Mouse (Mus musculus) cerebellum, postnatal 14 days (tissue): ENCODE results near the gene Mapk3.

Source experiments
- DNase-seq, 2 experiments: peaks; one replicate each; pipeline ENCODE4 v3.0.0; 2021; ENCODE audit warnings: mixed read lengths in 2 of 2

Gene Mapk3

GRCm38 (mm10) chr7:126782693-126783092, 23.3 kb downstream of the Mapk3 start:
- peak in 1 of 2 experiments; percentile 20 for DNase-seq

- peak; percentile 23 to 48 for DNase-seq
Measured at GRCm38 (mm10) chr7:126784469-126784868, 25.1 kb downstream of the Mapk3 start.

- DNase-seq: peak in 1 of 2 experiments; percentile 9
Measured at GRCm38 (mm10) chr7:126785056-126785455, 25.7 kb downstream of the Mapk3 start.

- no peak for DNase-seq
Measured at GRCm38 (mm10) chr7:126786142-126786541, 26.7 kb downstream of the Mapk3 start.

GRCm38 (mm10) chr7:126789141-126789540, 29.7 kb downstream of the Mapk3 start:
- no peak for DNase-seq

GRCm38 (mm10) chr7:126791851-126792720, 32.7 kb downstream of the Mapk3 start, which contains the start of gene Ppp4c:
TSS of gene Ppp4c (minus strand) at chr7:126792496.
- peak; percentile 98 for DNase-seq

- DNase-seq: no peak
Measured at GRCm38 (mm10) chr7:126792721-126793443, 33.5 kb downstream of the Mapk3 start.

- no peak for DNase-seq
Measured at GRCm38 (mm10) chr7:126793456-126794270, 34.3 kb downstream of the Mapk3 start.

- no peak for DNase-seq
Measured at GRCm38 (mm10) chr7:126794271-126794605, 34.8 kb downstream of the Mapk3 start.

GRCm38 (mm10) chr7:126795387-126796317, 36.3 kb downstream of the Mapk3 start:
- no peak for DNase-seq

GRCm38 (mm10) chr7:126796350-126796932, 37.0 kb downstream of the Mapk3 start:
- peak; percentile 70 to 77 for DNase-seq

- DNase-seq: peak; percentile 75 to 82
Measured at GRCm38 (mm10) chr7:126797411-126798126, 38.2 kb downstream of the Mapk3 start, which contains the start of gene Fam57b. TSS of gene Fam57b (plus strand) at chr7:126797668.

- peak; percentile 53 to 70 for DNase-seq
Measured at GRCm38 (mm10) chr7:126798127-126799049, 39.0 kb downstream of the Mapk3 start.

GRCm38 (mm10) chr7:126799050-126799467, 39.7 kb downstream of the Mapk3 start:
- DNase-seq: peak; percentile 98

- DNase-seq: peak in 1 of 2 experiments; percentile 79
Measured at GRCm38 (mm10) chr7:126799468-126800268, 40.3 kb downstream of the Mapk3 start.

- peak in 1 of 2 experiments; percentile 20 for DNase-seq
Measured at GRCm38 (mm10) chr7:126800269-126801056, 41.1 kb downstream of the Mapk3 start.

GRCm38 (mm10) chr7:126801057-126801422, 41.6 kb downstream of the Mapk3 start:
- DNase-seq: no peak
